Mouse (Mus musculus) E14TG2a.4 (cell line): ENCODE measurements around the gene Rtl9.

Source experiments
- CTCF ChIP-seq: conservative IDR thresholded peaks from 2 replicates; pipeline ENCODE4 v1.5.1; 2014; ENCODE audit warnings: low read length
- NANOG ChIP-seq: IDR thresholded peaks from 2 replicates; pipeline ENCODE4 v1.6.1; 2014; ENCODE audit warnings: borderline replicate concordance, low read length, mixed read lengths
- POU5F1 ChIP-seq: IDR thresholded peaks from 2 replicates; pipeline ENCODE4 v1.6.1; 2014; ENCODE audit warnings: low read length, borderline replicate concordance

DNA sequence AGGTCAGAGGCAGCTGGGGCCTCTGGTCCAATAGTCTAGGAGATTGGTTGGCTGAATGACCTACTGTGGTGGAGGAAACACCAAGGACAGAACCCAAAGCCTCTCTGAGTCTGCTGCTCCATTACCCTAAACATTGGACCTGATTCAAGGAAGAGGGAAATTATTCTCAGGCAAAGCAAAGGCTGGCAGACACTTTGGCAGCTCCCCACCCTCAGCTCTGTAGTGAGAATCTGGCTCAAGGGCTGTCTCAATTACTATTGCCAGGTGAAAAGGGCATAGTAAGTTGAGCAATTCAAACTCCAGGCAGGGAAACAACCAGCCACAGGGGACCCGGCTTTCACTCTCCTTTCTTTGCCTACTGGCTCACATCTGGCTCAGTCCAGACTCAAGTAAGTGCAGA is 6.5 kb downstream of the Rtl9 start:
- TF ChIP-seq CTCF, result no peak
- no peak for TF ChIP-seq NANOG
- TF ChIP-seq POU5F1, result no peak
